Mouse (Mus musculus) erythroblast, embryonic 14.5 days (primary cell): ENCODE data around the gene Tubgcp3.

Experiments used
- GATA1 ChIP-seq: IDR thresholded peaks from 2 replicates; pipeline ENCODE4 v1.6.1; 2012; ENCODE audit warnings: low read length, inconsistent platforms, mixed read lengths
- TAL1 ChIP-seq: IDR thresholded peaks from 3 replicates; pipeline ENCODE4 v1.6.1; 2012; ENCODE audit warnings: low read length, inconsistent platforms, mixed read lengths

GRCm38 (mm10) chr8:12719091-12719490 lies 47.0 kb upstream of the Tubgcp3 start:
- TF ChIP-seq GATA1 (no peak), TAL1 (no peak)
